Mouse (Mus musculus) forelimb bud, embryonic 11.5 days (tissue): ENCODE measurements around the gene Mapkapk2.

ENCODE experiments used
- DNase-seq: peaks from one replicate; pipeline ENCODE4 v3.0.0-alpha.2; 2012; ENCODE audit warnings: low read depth, low spot score

The Mapkapk2 gene

GRCm38 (mm10) chr1:131110525-131111106, 13.0 kb upstream of the Mapkapk2 start:
- DNase-seq, result no peak

- DNase-seq, result no peak
These were observed 10.1 kb upstream of the Mapkapk2 start for GRCm38 (mm10) chr1:131107575-131108308.

GRCm38 (mm10) chr1:131103776-131104424, 6.3 kb upstream of the Mapkapk2 start:
- no peak for DNase-seq

GRCm38 (mm10) chr1:131100808-131101207, 3.2 kb upstream of the Mapkapk2 start:
- no peak for DNase-seq

- peak; percentile 77 for DNase-seq
These were observed 575 bp downstream of the Mapkapk2 start for GRCm38 (mm10) chr1:131096803-131097699.

- DNase-seq, result no peak
These were observed 1.4 kb downstream of the Mapkapk2 start for GRCm38 (mm10) chr1:131096132-131096695.

- no peak for DNase-seq
These were observed 2.1 kb downstream of the Mapkapk2 start for GRCm38 (mm10) chr1:131095574-131095973.

- DNase-seq, result no peak
These were observed 3.7 kb downstream of the Mapkapk2 start for GRCm38 (mm10) chr1:131093889-131094288.

GRCm38 (mm10) chr1:131092846-131093245, 4.8 kb downstream of the Mapkapk2 start:
- DNase-seq, result no peak

- DNase-seq, result no peak
These were observed 5.5 kb downstream of the Mapkapk2 start for GRCm38 (mm10) chr1:131092173-131092572.

GRCm38 (mm10) chr1:131091481-131091880, 6.1 kb downstream of the Mapkapk2 start:
- no peak for DNase-seq

GRCm38 (mm10) chr1:131090877-131091276, 6.7 kb downstream of the Mapkapk2 start:
- no peak for DNase-seq

- no peak for DNase-seq
These were observed 7.4 kb downstream of the Mapkapk2 start for GRCm38 (mm10) chr1:131090261-131090660.

- DNase-seq, result no peak
These were observed 8.0 kb downstream of the Mapkapk2 start for GRCm38 (mm10) chr1:131089525-131090127.

- DNase-seq, result no peak
These were observed 9.1 kb downstream of the Mapkapk2 start for GRCm38 (mm10) chr1:131088547-131088946.

GRCm38 (mm10) chr1:131086907-131087306, 10.7 kb downstream of the Mapkapk2 start:
- DNase-seq, result no peak

- DNase-seq, result no peak
These were observed 11.5 kb downstream of the Mapkapk2 start for GRCm38 (mm10) chr1:131085957-131086739.

- DNase-seq, result no peak
These were observed 12.4 kb downstream of the Mapkapk2 start for GRCm38 (mm10) chr1:131085272-131085671.

- DNase-seq, result no peak
These were observed 13.3 kb downstream of the Mapkapk2 start for GRCm38 (mm10) chr1:131084289-131084688.

GRCm38 (mm10) chr1:131083609-131084008, 14.0 kb downstream of the Mapkapk2 start:
- no peak for DNase-seq
